Mouse (Mus musculus): ENCODE data around the gene Slc30a1. TPM values are rescaled to one million over a fixed set of nuclear protein-coding genes. Genes with fewer than 3 reads are reported as not detected.
A peak's percentile ranks its signal among the peaks of the same experiment; 100 is the strongest.

Slc30a1 gene
- polyA plus RNA-seq (2012; rRNA removed) = 11.2 and 12.6 TPM in 2 replicates

- peak; percentile 94 for DNase-seq (ENCODE audit: low spot score)
These were observed at the start of gene Slc30a1 for GRCm38 (mm10) chr1:191906571-191907430. Gene Slc30a1, plus strand, starts transcription at chr1:191906767.

DNA sequence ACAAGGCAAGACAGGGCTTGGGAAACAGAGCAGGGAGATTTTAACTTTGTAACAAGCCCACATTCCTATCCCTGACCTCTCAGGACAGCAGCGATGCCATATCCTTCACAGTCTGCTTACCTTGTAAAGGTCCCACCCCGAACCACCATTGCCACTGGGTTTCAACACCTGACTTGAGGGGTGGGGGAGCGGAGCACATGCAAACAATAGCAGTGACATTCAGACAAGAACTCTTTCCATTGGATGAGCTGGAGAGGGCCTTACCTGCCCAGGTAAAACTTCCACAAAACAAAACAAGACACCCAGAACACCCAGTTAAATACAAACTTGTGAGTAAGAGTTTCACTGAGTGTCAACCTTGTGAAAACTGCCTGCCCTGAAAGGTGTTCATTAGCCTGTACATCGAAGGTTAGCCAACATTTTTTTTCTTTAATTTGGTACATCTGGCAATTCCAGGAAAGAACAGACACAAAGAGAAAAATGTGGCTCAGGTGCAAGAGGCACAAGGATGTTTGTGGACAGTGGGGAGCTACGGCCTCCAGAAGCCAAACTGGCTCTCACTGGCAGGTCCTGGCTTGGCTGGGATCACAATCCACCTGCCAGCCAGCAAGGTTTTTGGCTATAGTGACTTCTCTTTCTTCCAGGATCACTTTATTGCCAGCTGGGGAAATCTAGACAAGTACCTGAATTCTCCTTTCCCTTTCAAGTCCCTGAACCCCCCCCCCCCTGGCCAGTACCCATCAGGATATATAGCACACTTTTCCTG is 49.5 kb upstream of the Slc30a1 start:
- DNase-seq (ENCODE audit: low spot score) = no peak

DNA sequence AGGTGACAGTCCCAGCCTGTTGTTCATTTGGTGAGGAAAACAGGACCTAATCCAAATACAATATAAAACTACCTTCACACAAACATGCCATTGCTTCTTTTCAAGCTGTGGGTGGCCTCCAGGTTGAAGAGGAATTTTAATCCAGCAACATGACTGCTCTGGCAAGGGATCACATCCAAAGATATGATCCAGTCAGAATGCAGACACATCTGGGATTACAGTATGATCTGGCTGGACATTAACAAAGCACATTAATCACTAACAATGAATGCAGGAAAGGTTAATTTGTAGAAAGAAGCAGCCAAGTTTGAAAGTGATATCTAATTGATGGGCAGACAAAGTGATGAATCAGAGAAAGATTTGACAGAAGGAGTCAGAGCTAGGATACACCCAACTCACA is 48.4 kb upstream of the Slc30a1 start:
- no peak for DNase-seq (ENCODE audit: low spot score)

GRCm38 (mm10) chr1:191859847-191860246 is 46.7 kb upstream of the Slc30a1 start:
- no peak for DNase-seq (ENCODE audit: low spot score)

DNA sequence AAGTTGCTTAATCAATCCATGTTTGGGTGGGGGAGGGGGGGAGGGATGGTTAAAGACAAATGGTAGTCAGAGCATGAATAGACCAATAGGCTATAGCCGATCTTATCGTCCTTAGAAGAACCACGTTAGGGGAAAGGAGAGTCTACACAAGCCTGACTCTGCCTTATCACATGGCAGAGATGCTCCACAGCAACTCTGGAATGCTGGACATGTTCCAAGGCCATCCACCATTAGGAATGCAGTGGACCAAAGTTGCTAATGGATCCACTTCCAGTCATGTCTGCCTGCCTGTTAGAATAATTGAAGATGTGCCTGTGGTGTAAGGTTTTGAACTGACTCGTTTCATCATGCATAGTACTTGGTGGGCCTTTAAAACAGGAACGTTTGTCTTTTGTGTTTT is 45.3 kb upstream of the Slc30a1 start:
- DNase-seq (ENCODE audit: low spot score) = no peak

- no peak for DNase-seq (ENCODE audit: low spot score)
These were observed 42.6 kb upstream of the Slc30a1 start for GRCm38 (mm10) chr1:191863833-191864550.

DNA sequence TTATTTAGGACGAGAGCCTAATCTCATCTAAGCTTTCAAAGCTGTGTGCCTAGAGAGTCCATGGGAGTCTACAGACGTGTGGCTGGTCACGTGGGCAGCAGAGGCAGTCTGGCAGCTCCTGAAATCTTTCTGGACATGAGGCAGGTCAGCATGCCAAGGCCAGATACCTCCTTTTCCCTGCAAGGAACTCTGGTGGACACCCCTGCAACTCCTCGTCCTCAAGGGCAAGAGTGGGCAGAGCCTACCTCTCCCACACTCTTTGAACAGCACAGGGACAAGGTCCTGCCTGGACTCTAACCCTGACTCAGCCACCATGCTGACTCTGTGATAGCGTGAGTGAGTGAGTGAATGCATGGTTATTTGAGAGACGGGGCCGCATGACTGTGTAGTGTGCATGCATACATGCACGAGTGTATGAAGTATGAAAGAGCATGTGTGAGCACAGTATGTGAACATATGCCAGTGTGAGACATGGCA is 42.0 kb upstream of the Slc30a1 start:
- DNase-seq (ENCODE audit: low spot score) = no peak

- DNase-seq (ENCODE audit: low spot score) = no peak
These were observed 34.4 kb upstream of the Slc30a1 start for GRCm38 (mm10) chr1:191872076-191872710.

- DNase-seq (ENCODE audit: low spot score) = no peak
These were observed 31.6 kb upstream of the Slc30a1 start for GRCm38 (mm10) chr1:191875006-191875405.

GRCm38 (mm10) chr1:191875683-191876305 is 30.8 kb upstream of the Slc30a1 start:
- DNase-seq (ENCODE audit: low spot score) = no peak

- no peak for DNase-seq (ENCODE audit: low spot score)
These were observed 28.9 kb upstream of the Slc30a1 start for GRCm38 (mm10) chr1:191877681-191878080.

DNA sequence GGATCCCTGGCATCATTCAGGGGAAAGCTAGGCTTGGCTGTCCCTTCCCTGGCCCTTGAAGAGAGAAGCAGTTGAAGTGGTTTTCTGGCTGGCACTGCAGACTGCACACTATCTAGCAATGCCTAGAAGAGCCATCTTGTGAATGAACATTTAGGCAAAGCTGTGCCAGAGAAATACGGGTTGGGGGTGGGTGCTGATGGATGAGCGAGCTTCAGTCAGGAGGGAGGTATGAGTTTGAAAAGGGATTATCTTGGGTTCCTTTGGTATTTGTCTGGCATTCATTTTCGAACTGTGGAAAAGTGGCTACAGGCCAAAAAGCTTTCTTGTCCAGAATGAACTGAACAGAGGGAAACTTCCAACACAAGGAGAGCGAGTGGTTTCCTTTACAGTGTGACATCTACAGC is 28.0 kb upstream of the Slc30a1 start:
- no peak for DNase-seq (ENCODE audit: low spot score)

- DNase-seq (ENCODE audit: low spot score) = no peak
These were observed 26.3 kb upstream of the Slc30a1 start for GRCm38 (mm10) chr1:191880247-191880646.

- DNase-seq (ENCODE audit: low spot score) = no peak
These were observed 25.5 kb upstream of the Slc30a1 start for GRCm38 (mm10) chr1:191880921-191881609.

- DNase-seq (ENCODE audit: low spot score) = no peak
These were observed 24.9 kb upstream of the Slc30a1 start for GRCm38 (mm10) chr1:191881663-191882062.

DNA sequence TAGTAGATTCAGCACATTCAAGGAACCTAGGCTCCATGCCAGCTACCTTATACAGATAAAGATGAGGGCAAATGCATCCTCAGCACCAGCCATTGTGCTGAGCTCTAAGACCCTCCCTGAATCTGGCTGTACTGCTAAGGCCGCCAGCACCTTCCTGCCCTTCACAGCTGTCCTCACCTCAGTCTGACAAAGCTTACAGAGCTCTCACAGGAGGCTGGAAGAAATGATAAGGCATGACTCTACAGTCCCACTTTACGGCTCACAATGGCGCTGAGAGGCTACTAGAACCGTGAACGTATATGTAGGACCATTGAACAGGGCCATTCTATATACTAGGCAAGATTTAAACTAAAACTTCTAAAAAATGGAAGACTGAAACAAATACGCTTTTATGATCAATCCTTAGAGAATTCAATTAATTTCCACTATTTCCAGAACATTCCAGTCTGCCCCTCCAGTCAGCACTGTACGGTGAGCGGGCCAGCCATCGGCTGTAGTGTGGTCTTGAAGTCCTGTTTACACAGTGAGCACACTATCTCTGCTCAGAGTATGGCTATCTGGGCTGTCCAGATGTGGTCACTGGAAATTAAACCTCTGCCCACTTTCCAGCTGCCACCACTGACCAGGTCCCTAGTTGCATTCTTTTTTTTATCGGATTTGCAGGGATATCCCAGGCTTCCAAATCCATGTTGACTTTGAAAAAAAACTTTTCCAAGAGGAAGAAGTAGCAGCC is 23.9 kb upstream of the Slc30a1 start:
- no peak for DNase-seq (ENCODE audit: low spot score)

- no peak for DNase-seq (ENCODE audit: low spot score)
These were observed 22.9 kb upstream of the Slc30a1 start for GRCm38 (mm10) chr1:191883654-191884053.

GRCm38 (mm10) chr1:191891912-191892311 is 14.7 kb upstream of the Slc30a1 start:
- DNase-seq (ENCODE audit: low spot score) = no peak

DNA sequence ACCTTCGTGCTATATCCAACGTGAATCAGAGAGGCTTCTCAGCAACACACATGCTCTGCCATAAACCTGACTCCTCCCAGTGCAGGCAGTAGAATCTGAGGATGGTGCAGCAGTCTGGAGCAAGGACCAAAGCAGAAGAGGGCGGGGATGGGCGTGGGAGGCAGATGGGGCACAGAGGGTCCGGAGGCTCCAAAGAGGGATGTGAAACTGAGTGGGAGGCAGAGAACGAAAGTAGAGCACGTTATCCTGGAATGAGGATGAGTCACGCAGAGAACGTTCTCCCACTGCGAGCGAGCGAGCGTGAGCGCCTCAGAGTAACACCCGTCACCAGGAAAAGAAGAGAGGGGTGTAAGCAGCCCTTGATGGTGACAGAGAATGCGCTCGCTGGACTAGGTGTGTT is 12.2 kb upstream of the Slc30a1 start:
- DNase-seq (ENCODE audit: low spot score) = no peak

DNA sequence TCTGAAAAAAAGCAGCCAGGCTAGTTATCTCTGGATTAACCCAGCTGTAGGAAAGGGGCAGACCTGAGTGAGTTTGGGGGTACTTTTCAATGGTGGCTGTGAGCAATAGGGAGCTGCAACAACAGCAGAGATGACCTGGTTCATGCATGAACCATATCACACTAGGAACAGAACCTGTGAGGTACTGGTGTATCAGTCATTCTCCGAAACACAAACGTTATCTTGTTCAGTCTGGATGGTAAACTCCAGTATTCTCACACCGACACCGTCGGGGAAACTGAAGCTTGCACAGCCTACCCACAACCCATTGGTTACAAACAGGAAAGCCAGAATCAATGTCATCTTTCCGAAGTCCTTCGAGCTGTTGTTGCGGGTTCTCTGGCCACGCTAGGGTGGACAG is 11.7 kb upstream of the Slc30a1 start:
- DNase-seq (ENCODE audit: low spot score) = no peak
